Mouse (Mus musculus) T-helper 2 cell (primary cell): ENCODE results near the gene Mgat5.

Experiments
- in situ Hi-C: fragments of 300-600 bp; cut with MboI, MseI; formaldehyde crosslinking; loops from one replicate; pipeline ENCODE4 v1.15.1; 2025; ENCODE audit warnings: high pct_unique_total_duplicates

The Mgat5 gene

GRCm38 (mm10) chr1:127374157-127374556, 169.3 kb downstream of the Mgat5 start:
- in situ Hi-C loops: no loop called here

GRCm38 (mm10) chr1:127380140-127380539, 175.3 kb downstream of the Mgat5 start:
- in situ Hi-C loops: no loop called here

- in situ Hi-C loops: no loop called here
These were observed 176.1 kb downstream of the Mgat5 start for GRCm38 (mm10) chr1:127380749-127381501.

- in situ Hi-C loops: no loop called here
These were observed 178.3 kb downstream of the Mgat5 start for GRCm38 (mm10) chr1:127383071-127383470.

- in situ Hi-C loops: no loop called here
These were observed 182.4 kb downstream of the Mgat5 start for GRCm38 (mm10) chr1:127387226-127387625.

GRCm38 (mm10) chr1:127387661-127388060, 182.8 kb downstream of the Mgat5 start:
- in situ Hi-C loops: no loop called here

GRCm38 (mm10) chr1:127394716-127395115, 189.9 kb downstream of the Mgat5 start:
- in situ Hi-C loops: no loop called here

- in situ Hi-C loops: no loop called here
These were observed 190.9 kb downstream of the Mgat5 start for GRCm38 (mm10) chr1:127395724-127396123.

- in situ Hi-C loops: no loop called here
These were observed 191.9 kb downstream of the Mgat5 start for GRCm38 (mm10) chr1:127396569-127397349.

GRCm38 (mm10) chr1:127397396-127397795, 192.6 kb downstream of the Mgat5 start:
- in situ Hi-C loops: no loop called here

GRCm38 (mm10) chr1:127398186-127398585, 193.4 kb downstream of the Mgat5 start:
- in situ Hi-C loops: no loop called here

GRCm38 (mm10) chr1:127400198-127400597, 195.4 kb downstream of the Mgat5 start:
- in situ Hi-C loops: no loop called here

- in situ Hi-C loops: no loop called here
These were observed 195.9 kb downstream of the Mgat5 start for GRCm38 (mm10) chr1:127400666-127401065.

GRCm38 (mm10) chr1:127404655-127405054, 199.8 kb downstream of the Mgat5 start:
- in situ Hi-C loops: no loop called here

- in situ Hi-C loops: no loop called here
These were observed 204.2 kb downstream of the Mgat5 start for GRCm38 (mm10) chr1:127408957-127409423.

- in situ Hi-C loops: no loop called here
These were observed 204.7 kb downstream of the Mgat5 start for GRCm38 (mm10) chr1:127409512-127409911.

GRCm38 (mm10) chr1:127414500-127414899, 209.7 kb downstream of the Mgat5 start:
- in situ Hi-C loops: no loop called here

- in situ Hi-C loops: no loop called here
These were observed 211.1 kb downstream of the Mgat5 start for GRCm38 (mm10) chr1:127415896-127416295.

- in situ Hi-C loops: no loop called here
These were observed 212.2 kb downstream of the Mgat5 start for GRCm38 (mm10) chr1:127416971-127417370.

GRCm38 (mm10) chr1:127418916-127419575, 214.2 kb downstream of the Mgat5 start:
- in situ Hi-C loops: no loop called here

- in situ Hi-C loops: no loop called here
These were observed 214.8 kb downstream of the Mgat5 start for GRCm38 (mm10) chr1:127419581-127419980.

GRCm38 (mm10) chr1:127420383-127420782, 215.6 kb downstream of the Mgat5 start:
- in situ Hi-C loops: loop anchor here (10.0 kb wide), 1 partner anchor 204 kb away; no protein-coding TSS in a partner anchor
